Mouse (Mus musculus) embryonic stem cell, embryonic (primary cell): ENCODE data around the gene Socs7.

ENCODE experiments used
- CTCF ChIA-PET, 4 experiments: fragments of 300-600 bp in 2 of 4; fragments of 350-600 bp in 2 of 4; sonication (Branson Sonifier 250); formaldehyde crosslinking; loops; one replicate each; lab custom pipeline; 2022; ENCODE audit warnings: inconsistent platforms in 2 of 4; lab: Charles Lee
- POLR2A ChIA-PET, 4 experiments: fragments of 300-600 bp in 2 of 4; fragments of 350-600 bp in 2 of 4; sonication (Branson Sonifier 250); formaldehyde crosslinking; loops; one replicate each; lab custom pipeline; 2022; ENCODE audit warnings: antibody characterized with exemption in 4 of 4, inconsistent platforms in 1 of 4; lab: Charles Lee

The Socs7 gene

DNA sequence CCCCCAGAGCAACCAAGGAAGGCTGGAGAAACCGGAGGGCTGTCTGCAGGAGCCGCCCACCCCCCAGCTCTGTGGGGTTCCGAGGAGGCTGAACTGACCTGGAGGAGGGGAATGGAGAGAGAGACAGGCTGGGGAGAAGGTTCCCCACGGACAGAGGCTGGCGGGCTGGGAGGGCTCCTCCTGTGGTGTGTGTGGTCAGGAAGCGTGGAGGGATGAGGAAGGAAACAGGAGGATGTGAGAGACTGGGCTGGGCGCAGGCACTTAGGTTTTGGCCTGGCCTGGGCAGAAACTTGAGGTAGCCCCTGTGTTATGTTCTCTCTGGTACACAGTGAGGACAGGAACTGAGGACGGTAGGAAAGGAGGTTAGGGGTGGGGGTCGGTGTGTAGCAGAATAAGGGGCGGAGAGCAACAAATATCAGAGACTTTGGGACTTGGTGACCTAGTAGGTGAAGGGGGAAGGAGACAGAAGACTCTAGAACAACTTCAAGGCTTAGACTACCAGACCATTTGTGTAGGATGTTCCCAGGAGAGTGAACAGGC lies 50.5 kb downstream of the Socs7 start:
- POLR2A ChIA-PET: interaction anchor here (0.7 to 5.2 kb wide), 20 partner anchors 8 to 435 kb away, joined by 3 to 36 read pairs (median 4); no protein-coding TSS in a partner anchor
- CTCF ChIA-PET: interaction anchor here in 3 of 4 experiments (1.4 to 5.4 kb wide), 5 partner anchors 15 to 77 kb away, joined by 3 to 85 read pairs (median 7); no protein-coding TSS in a partner anchor

DNA sequence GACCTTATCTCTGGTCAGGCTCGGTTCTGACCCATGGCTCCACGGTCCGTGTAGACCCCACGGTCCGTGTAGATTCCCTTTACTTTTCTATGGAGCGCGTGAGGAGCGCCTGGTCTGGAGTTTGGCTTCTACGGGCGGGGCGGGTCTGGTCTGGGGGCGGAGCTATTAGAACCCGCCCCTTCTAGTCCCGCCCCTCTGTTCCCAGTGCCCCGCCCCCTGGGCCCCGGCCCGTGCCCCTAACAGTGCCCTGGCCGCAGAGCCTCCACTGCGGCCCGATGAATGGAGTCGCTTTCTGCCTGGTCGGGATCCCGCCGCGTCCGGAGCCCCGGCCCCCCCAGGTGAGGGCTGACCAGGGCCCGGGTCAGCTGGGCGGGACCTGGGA lies 53.0 kb downstream of the Socs7 start, which contains the start of gene Arhgap23:
Arhgap23 (plus strand) TSS at position 204 of the 382 bp plus-strand sequence.
- ChIA-PET POLR2A (interaction anchor here in 3 of 4 experiments (0.5 to 4.3 kb wide), 93 partner anchors 8 to 977 kb away, joined by 3 to 62 read pairs (median 4); partner anchors contain the start of genes Socs7 (in 2 of the 3), 4933428G20Rik (in 1 of the 3), B230217C12Rik (in 1 of the 3) and Fbxo47 (in 1 of the 3)), CTCF (interaction anchor here in 3 of 4 experiments (0.5 to 2.8 kb wide), 18 partner anchors 9 to 263 kb away, joined by 3 to 18 read pairs (median 3); no protein-coding TSS in a partner anchor)

DNA sequence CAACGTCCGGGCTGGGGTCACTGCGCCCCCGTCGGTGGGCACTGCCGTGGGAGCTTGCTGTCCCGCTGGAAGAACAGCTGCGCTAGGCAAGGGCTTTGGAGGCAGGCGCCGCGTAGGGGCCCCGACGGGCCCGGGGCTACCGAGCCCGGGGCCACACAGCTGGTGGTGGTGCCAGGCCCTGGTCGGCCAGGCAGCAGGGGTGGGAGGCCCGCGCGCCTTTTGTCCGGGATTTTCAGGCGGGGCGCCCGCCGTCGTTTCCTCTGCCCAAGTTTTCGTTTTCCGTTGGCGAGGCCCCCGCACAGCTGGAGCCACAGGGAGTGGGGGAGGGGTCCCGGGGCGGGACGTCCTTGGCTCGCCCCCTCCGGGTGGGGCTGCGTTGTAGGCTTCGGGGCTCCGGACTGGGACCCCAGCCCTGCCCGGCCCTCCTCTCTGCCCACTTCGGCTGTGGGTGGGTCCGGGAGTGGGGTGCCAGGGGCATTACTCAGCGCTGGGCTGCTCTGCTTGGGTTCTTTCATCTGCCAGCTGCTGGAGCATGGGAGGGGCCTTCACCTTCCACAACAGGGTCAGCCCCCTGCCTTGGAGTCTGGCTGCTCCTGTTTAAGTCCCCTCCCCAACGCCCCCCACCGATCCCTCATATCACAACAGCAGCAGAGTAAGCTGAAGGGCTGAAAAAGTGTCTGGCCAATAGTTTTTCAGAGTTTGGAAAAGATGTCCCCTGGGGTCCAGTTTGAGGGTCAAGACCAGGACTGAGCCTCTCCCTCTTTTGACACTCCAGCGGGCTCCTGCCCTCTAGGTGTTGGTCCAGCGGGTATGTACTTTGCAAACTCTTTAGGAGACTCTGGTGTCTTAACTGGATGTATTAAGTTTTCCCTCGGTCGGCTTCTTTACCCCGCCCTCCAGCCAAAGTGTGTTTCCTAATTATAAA lies 53.6 kb downstream of the Socs7 start:
- ChIA-PET POLR2A (interaction anchor here in 3 of 4 experiments (0.5 to 4.3 kb wide), 89 partner anchors 8 to 1052 kb away, joined by 3 to 62 read pairs (median 4); partner anchors contain the start of genes Socs7 (in 2 of the 3), 4933428G20Rik (in 1 of the 3), Fbxo47 (in 1 of the 3) and Mllt6 (in 1 of the 3)), CTCF (interaction anchor here (0.6 to 2.8 kb wide), 21 partner anchors 8 to 331 kb away, joined by 3 to 18 read pairs (median 3); no protein-coding TSS in a partner anchor)

DNA sequence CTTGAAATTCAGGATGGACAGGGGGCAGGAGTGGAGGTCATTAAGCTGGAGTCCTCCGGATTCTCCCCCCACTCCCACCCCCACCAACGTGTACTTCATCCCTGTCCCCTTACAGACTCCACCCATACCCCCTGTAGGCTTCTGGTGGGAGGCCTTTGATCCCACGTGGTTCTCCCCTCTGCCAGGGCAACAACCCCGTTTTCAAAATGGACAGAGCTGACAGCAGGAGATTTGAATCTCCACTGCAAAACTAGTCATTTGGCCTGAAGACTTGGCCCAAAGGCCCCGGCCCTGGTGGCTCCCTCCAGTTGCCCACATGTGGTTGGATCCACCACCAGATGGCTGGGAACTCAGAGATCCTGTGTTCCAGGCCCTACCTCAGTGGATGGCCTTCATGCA lies 54.3 kb downstream of the Socs7 start:
- ChIA-PET CTCF (interaction anchor here (0.5 to 2.8 kb wide), 10 partner anchors 8 to 400 kb away, joined by 3 to 18 read pairs (median 4); no protein-coding TSS in a partner anchor), POLR2A (interaction anchor here in 3 of 4 experiments (0.5 to 4.3 kb wide), 27 partner anchors 8 to 1053 kb away, joined by 3 to 62 read pairs (median 8); partner anchors contain the start of genes Socs7 (in 1 of the 3) and Stac2 (in 1 of the 3))

DNA sequence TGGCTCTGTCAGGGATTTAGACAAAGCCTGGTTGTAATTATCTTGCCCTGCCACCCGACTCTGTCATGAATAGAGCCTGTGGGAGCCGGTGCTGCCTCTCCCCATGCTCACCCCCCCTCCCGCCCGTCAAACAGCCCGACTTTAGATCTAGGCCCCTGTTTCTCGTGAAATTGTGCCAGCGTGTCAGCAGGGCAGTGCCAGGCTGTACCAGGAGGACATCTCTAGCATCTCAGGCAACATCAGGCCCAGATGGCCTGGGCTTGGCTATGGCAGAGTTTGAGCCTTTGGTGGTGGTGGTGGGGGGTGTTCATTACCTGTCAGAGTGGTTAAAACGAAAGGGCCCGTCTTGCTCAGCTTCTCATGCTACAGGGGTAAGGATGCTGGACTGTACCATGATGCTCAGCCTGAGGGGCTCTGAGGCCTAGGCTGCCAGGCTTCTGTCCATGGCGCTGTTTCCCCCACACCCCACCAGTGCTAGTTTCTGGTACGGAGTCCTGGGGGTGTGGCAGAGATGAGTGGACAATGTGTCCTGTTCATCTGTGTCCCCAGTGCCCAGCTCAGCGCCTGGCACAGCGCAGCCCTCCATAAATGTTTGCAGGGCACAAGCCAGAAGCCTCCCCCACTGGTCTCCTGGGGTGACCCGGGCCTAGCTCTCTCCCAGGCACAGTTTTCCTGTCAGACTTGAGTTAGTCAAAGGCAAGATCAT lies 56.6 kb downstream of the Socs7 start:
- POLR2A ChIA-PET: interaction anchor here in 3 of 4 experiments (0.6 to 1.7 kb wide), 9 partner anchors 9 to 679 kb away, joined by 4 to 11 read pairs (median 5); no protein-coding TSS in a partner anchor
- CTCF ChIA-PET: interaction anchor here in 2 of 4 experiments (1.6 to 3.6 kb wide), 2 partner anchors 10 to 11 kb away, joined by 6 to 11 read pairs; no protein-coding TSS in a partner anchor

DNA sequence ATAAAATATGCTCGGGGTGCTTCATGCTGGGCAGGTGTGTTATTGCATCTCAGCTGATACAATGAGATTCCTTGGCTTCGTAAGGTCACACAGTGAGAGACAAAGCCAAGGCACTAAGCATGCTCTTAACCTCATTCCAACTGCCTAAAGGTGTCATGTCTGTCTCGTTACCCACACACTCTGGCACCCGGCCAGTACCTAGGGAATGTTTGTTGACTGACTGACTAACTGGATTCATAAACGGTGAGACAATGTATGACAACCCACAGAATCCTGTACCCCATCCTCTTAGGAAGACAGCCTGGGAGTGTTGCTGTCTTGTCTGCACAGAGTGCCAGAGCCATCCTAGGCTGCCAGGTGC lies 57.2 kb downstream of the Socs7 start:
- ChIA-PET CTCF (interaction anchor here in 2 of 4 experiments (0.7 to 3.6 kb wide), 3 partner anchors 11 to 86 kb away, joined by 4 to 11 read pairs (median 10); no protein-coding TSS in a partner anchor), POLR2A (interaction anchor here in 2 of 4 experiments (0.6 to 1.7 kb wide), 8 partner anchors 8 to 680 kb away, joined by 4 to 11 read pairs (median 4); partner anchors contain the start of gene Socs7 (in 1 of the 2))

DNA sequence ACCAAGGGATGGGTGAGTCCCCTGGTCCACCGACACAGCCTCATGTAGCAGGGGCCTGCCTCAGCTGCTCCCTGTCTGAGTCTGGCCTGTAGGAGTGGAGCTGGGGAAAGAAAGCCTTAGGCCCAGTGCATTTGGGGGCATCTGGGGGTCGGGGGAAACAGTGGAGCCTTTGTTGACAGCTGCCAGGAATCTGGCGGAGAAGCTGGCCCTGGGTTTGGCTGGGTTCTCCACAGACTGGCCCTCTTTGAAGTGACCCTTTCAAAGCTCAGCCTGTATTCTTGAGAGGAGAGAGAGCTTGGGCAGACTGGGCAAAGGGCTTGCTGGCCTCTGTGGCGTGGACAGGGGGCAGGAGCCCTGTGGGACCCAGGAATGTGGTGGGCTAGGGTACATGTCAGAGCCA lies 60.2 kb downstream of the Socs7 start:
- ChIA-PET CTCF (interaction anchor here in 2 of 4 experiments (0.7 to 1.5 kb wide), 5 partner anchors 12 to 52 kb away, joined by 3 read pairs; no protein-coding TSS in a partner anchor), POLR2A (interaction anchor here in 3 of 4 experiments (0.6 to 3.3 kb wide), 8 partner anchors 10 to 348 kb away, joined by 3 to 11 read pairs (median 8); no protein-coding TSS in a partner anchor)

DNA sequence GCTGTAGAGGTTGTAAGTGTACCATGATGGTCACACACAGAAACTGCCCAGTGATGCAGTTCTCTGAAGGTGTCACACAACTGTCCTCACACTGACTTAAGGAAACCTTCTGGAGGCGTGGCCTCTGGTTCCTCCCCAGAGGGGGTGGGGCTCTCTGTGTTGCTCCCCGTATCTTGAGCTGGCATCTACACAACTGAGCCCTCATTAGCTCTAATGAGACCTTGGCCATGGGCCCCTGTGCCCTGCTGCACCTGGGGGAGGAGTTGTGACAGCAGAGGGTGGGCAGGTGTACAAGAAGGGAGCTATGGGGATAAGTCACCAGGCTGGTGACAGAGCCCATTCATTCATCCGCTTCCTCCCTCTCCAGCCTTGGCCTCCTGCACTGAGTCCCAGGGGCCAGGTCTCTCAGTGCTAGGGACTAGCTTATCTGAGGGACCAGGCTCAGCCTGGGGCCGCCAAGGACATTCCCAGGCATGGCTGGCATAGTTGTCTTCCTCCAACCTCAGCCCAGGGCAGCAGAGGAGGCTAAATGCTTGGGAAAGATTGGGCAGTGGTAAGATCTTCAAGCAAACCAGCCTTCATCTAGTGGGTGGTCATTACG lies 61.8 kb downstream of the Socs7 start:
- ChIA-PET POLR2A (interaction anchor here in 3 of 4 experiments (0.5 to 3.3 kb wide), 14 partner anchors 9 to 159 kb away, joined by 3 to 26 read pairs (median 7); partner anchors contain the start of gene Arhgap23 (in 3 of the 3)), CTCF (interaction anchor here in 3 of 4 experiments (0.6 to 2.2 kb wide), 6 partner anchors 9 to 739 kb away, joined by 3 to 7 read pairs (median 4); partner anchors contain the start of gene Arhgap23 (in 1 of the 3))

DNA sequence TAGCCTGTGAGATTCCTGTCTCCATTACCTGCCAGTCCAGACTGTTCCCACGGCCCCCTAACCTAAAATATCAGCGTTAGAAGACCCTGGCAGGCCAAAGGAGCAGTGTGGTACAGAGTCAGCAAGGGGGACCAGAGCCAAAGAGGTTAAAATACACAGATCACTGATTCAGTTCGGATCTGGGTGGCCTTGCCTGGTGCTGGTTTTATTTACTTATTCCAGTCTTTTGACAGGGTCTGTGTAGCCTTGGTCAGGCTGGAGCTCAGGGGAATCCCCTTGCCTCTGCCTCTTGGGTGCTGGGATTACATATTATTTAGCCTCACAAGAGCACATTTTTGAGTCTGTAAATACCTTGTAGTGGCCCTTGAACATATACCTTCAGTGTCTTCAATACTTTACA lies 62.5 kb downstream of the Socs7 start:
- ChIA-PET CTCF (interaction anchor here in 3 of 4 experiments (0.6 to 2.2 kb wide), 8 partner anchors 9 to 98 kb away, joined by 3 to 7 read pairs (median 4); partner anchors contain the start of gene Arhgap23 (in 1 of the 3)), POLR2A (interaction anchor here in 3 of 4 experiments (0.5 to 3.3 kb wide), 10 partner anchors 8 to 158 kb away, joined by 3 to 26 read pairs (median 8); partner anchors contain the start of gene Arhgap23 (in 2 of the 3))

DNA sequence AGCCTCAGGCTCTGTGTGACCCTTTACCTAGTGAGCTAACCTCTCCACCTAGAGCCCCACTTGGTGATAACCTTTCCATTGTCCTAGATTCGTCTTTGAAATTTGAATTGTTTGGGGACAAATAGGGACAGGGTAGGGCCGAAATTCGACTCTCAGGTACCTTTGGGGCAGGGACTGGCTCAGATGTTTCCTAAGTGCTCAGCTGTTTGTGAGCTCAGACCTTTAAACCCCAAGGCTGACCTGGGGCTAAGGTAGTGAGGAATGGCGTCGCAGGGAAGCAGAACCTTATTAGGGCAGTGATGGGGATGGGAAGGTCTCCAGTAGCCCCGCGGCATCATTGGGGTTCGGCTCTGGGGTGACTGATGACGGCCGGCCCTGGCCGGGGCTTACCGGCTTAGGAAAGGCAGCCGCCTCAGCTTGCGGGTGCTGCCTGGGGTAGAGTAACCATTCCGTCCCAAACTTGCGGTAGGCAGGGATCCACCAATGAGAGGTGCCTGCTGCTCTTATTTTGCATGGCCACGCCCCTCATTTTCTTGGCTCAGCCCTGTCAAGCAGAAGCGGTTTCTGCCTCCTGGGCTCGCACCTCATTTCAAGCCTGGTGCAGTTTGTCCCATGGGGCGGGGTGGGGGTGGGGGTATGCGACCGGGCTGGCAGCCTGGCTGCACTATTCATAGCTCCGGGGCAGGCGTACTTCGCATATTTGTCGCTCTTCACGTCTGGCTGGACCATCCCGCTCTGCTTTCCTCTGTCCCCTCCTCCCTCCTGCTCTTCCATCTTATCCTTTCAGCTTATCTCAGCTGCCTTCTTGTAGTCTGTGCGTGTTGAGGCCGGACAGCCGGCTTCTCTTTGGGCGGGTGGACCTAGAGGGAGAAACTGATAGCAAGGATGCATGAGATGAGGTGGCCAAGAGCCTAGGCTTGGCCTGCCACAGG lies 65.7 kb downstream of the Socs7 start:
- CTCF ChIA-PET: interaction anchor here (0.5 to 2.6 kb wide), 30 partner anchors 8 to 641 kb away, joined by 3 to 18 read pairs (median 5); partner anchors contain the start of genes Arhgap23 (in 2 of the 4), 4933428G20Rik (in 1 of the 4) and Srcin1 (in 1 of the 4)
- POLR2A ChIA-PET: interaction anchor here (0.6 to 3.5 kb wide), 59 partner anchors 8 to 775 kb away, joined by 3 to 59 read pairs (median 4); partner anchors contain the start of genes Arhgap23 (in 3 of the 4), Mrpl45 (in 2 of the 4), Cdk12 (in 1 of the 4) and Psmb3 (in 1 of the 4)

DNA sequence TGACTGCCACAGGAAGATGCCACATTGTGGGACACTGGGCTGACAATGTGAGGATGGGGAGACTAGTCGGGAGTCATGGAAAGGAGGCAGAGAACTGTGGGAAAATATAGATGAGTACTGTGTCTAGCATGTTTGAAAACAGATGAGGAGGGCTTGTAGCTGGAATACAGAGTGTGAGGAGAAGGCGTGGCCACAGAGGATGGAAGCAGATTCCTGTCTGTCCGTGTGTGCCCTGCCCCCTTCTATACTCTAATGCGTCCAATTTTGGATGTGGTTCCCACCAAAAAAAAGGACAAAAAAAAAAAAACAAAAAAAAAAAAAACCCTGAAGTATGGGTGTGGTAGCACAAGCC lies 66.4 kb downstream of the Socs7 start:
- ChIA-PET POLR2A (interaction anchor here (0.6 to 3.5 kb wide), 19 partner anchors 9 to 342 kb away, joined by 3 to 59 read pairs (median 6); partner anchors contain the start of genes Arhgap23 (in 2 of the 4) and Mrpl45 (in 1 of the 4)), CTCF (interaction anchor here in 3 of 4 experiments (0.6 to 2.6 kb wide), 13 partner anchors 13 to 147 kb away, joined by 3 to 18 read pairs (median 5); partner anchors contain the start of genes 4933428G20Rik (in 1 of the 3), Arhgap23 (in 1 of the 3) and Srcin1 (in 1 of the 3))

DNA sequence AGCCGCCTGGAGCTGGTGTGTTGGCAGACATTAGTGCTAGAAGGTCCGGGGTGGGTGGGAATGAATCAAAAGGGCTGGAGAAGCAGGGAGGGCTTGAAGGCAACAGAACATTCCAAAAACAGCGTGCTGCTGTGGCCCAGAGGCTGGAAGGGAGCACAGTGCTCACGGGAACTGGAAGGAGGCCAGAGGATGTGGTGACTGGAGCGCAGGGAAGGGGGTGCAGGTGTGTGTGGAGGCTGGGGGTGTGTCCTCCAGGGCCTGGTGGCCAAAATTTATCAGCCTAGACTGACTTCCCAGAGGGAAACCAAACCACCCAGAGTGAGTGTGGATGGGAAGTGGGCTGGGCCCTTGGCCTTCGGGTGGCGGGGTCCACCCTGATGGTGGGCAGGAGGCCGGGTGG lies 67.3 kb downstream of the Socs7 start:
- ChIA-PET POLR2A (no interaction called here), CTCF (interaction anchor here in 1 of 4 experiments (2.5 kb wide), 1 partner anchor 13 kb away, joined by 18 read pairs; the partner anchor contains the start of gene Arhgap23)

DNA sequence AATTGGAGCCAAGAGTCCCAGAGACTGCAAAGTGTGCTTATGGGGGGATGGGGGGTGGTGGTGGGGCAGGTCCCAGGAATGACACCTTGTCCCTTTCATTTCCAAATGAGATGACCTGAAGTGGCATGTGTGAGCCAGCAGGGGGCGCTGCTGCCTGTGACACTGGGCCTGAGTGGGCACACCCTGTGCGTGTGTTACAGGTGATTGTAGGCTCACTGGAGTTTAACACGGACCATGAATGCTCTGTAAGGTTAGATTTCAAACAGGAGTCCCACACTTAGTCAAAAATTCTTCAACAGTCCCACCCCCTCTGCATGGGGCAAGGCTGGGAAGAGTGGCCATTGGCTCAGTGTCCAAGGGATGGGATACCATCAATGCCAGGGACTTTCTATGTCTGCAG lies 69.7 kb downstream of the Socs7 start:
- POLR2A ChIA-PET: interaction anchor here in 3 of 4 experiments (0.7 to 1.9 kb wide), 12 partner anchors 17 to 187 kb away, joined by 3 to 5 read pairs (median 4); partner anchors contain the start of gene Arhgap23 (in 1 of the 3)
- CTCF ChIA-PET: interaction anchor here (0.6 to 1.4 kb wide), 13 partner anchors 18 to 505 kb away, joined by 3 to 12 read pairs (median 3); no protein-coding TSS in a partner anchor

DNA sequence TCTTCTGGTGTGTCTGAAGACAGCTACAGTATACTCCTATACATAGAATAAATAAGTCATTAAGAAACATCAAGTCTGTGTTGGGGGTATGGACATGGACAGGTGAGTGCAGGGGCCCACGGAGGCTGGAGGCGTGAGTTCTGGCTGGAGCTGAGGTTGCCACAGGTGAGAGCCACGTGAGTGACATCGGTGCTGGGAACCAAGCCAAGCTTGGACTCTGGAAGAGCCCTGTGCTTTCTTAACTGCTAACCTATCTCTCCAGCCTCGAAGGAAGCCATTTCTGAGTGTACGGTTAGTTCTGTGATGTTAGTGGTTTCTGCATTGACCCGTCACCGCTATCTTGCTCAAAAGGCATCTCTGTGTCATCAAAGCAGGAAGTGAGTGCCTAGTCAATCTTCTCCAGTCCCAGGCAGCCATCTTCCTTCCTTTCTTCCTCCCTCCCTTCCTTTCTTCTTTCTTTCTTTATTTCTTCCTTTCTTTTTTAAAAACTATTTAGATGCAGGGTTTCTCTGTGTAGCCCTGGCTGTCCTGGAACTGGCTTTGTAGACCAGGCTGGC lies 70.7 kb downstream of the Socs7 start:
- CTCF ChIA-PET: interaction anchor here in 2 of 4 experiments (0.8 to 1.3 kb wide), 4 partner anchors 27 to 146 kb away, joined by 3 to 7 read pairs (median 5); no protein-coding TSS in a partner anchor
- POLR2A ChIA-PET: interaction anchor here in 3 of 4 experiments (0.6 to 2.3 kb wide), 9 partner anchors 9 to 194 kb away, joined by 3 to 16 read pairs (median 4); partner anchors contain the start of gene Arhgap23 (in 2 of the 3)
